Mouse (Mus musculus) ES-Bruce4 (cell line): Measurements from ENCODE around the gene Ankar.

Source experiments
- CTCF ChIP-seq: IDR thresholded peaks from one replicate; pipeline ENCODE4 v1.8.1; 2011; ENCODE audit warnings: low read depth, low read length
- EP300 ChIP-seq: IDR thresholded peaks from 2 replicates; pipeline ENCODE4 v1.6.1; 2011; ENCODE audit warnings: low read depth, low read length; ENCODE audit not compliant: insufficient read depth
- POLR2A ChIP-seq: IDR thresholded peaks from one replicate; pipeline ENCODE4 v1.8.1; 2011; ENCODE audit warnings: low read length; ENCODE audit not compliant: insufficient read depth

DNA sequence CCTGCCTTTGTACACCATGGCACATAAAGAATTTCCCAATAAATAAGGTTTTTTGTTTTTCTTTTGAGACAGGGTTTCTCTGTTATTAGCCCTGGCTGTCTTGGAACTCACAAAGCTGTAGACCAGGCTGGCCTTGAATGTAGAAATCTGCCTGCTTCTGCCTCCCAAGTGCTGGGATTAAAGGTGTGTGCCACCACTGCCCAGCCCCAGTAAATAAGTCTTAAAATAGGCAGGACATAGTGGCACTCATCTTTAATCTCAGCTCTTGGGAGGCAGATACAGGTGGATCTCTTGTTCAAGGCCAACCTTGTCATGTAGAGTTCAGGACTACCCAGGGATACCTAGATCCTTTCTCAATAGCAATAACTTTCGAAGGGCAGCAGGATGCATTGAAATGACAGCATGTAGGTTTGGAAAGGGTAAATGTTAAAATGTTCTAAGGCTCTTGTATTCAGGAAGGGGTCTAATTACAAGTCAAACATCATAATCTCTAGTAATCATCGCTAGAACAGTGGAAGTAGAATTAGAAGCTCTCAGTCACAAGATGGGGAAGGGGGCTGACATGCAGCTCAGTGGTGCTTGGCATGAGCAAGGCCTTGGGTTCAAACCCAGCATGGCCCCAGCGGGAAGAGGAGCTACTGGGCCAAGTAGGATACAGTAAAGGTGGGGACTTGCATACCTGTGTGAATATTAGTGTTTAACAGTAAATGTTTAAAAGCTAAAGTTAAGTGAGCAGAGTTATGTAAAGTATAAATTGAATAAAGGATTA, 15.4 kb upstream of the Ankar start:
- no peak for TF ChIP-seq CTCF
- TF ChIP-seq EP300 = no peak
- no peak for TF ChIP-seq POLR2A
